Mouse (Mus musculus): Measurements from ENCODE around the gene Tbxas1. TPM values are rescaled to one million over a fixed set of nuclear protein-coding genes. Genes with fewer than 3 reads are reported as not detected.
A peak's percentile ranks its signal among the peaks of the same experiment; 100 is the strongest.

The Tbxas1 gene
- polyA plus RNA-seq, 2 experiments = 4.5 to 6.3 TPM

GRCm38 (mm10) chr6:38986641-38987040 lies 111.4 kb downstream of the Tbxas1 start:
- H3K4me3 ChIP-seq (ENCODE audit: insufficient read depth in 1 of 2, low read depth in 2 of 2, low read length in 2 of 2) = no peak overlapping the region
- H3K27me3 ChIP-seq (ENCODE audit: control insufficient read depth, insufficient read depth, low read length) = peaks cover 3% of the 10 kb centered on the region; the same call in 1 of the 2 replicates
- TF ChIP-seq CTCF (IDR thresholded peaks at IDR 0.05; ENCODE audit: low read depth) = no peak
- TF ChIP-seq EP300 (IDR thresholded peaks at IDR 0.05; ENCODE audit: low read depth) = no peak
- H3K9ac ChIP-seq (replicated peaks) = no peak overlapping the region
- H3K9me3 ChIP-seq (ENCODE audit: control insufficient read depth, low read length) = no peaks in the 10 kb centered on the region
- DNase-seq (ENCODE audit: low read depth in 3 of 3, low spot score in 3 of 3) (no peak), ATAC-seq (ENCODE audit: insufficient read depth) (no peak)
- no peak overlapping the region for H3K4me2 ChIP-seq (ENCODE audit: low read depth)
- no peaks in the 10 kb centered on the region for H3K36me3 ChIP-seq (replicated peaks; ENCODE audit: control insufficient read depth, insufficient read depth, low read depth)
- WGBS (ENCODE audit: insufficient replicate concordance) = 65% methylated on average over 10 of the region's 10 CpGs
- no peak overlapping the region for H3K27ac ChIP-seq
- peaks cover 7 to 9% of the 10 kb centered on the region in 2 experiments for H3K4me1 ChIP-seq (replicated peaks; ENCODE audit: control insufficient read depth in 2 of 2, insufficient read depth in 2 of 2, low read length in 1 of 2)

GRCm38 (mm10) chr6:38992016-38992415 lies 116.8 kb downstream of the Tbxas1 start:
- ATAC-seq (ENCODE audit: insufficient read depth) = peak; percentile 91
- Histone ChIP-seq H3K27ac (no peak overlapping the region; the same call in 1 of the 2 replicates), H3K4me2 (ENCODE audit: low read depth) (no peak overlapping the region), H3K4me1 (replicated peaks; ENCODE audit: control insufficient read depth in 2 of 2, insufficient read depth in 2 of 2, low read length in 1 of 2) (peaks cover 10 to 16% of the 10 kb centered on the region in 2 experiments), H3K9me3 (ENCODE audit: control insufficient read depth, low read length) (no peaks in the 10 kb centered on the region), H3K4me3 (ENCODE audit: insufficient read depth in 1 of 2, low read depth in 2 of 2, low read length in 2 of 2) (no peak overlapping the region), H3K27me3 (ENCODE audit: control insufficient read depth, insufficient read depth, low read length) (no peaks in the 10 kb centered on the region), H3K9ac (replicated peaks) (no peak overlapping the region), H3K36me3 (replicated peaks; ENCODE audit: control insufficient read depth, insufficient read depth, low read depth) (no peaks in the 10 kb centered on the region)
- TF ChIP-seq EP300 (IDR thresholded peaks at IDR 0.05; ENCODE audit: low read depth) (peak; percentile 12; the same call in 1 of the 2 replicates), CTCF (IDR thresholded peaks at IDR 0.05; ENCODE audit: low read depth) (no peak)
- peak; percentile 66 to 81 (median 68) for DNase-seq (ENCODE audit: low read depth in 3 of 3, low spot score in 3 of 3)
- 17% methylated on average over 4 of the region's 4 CpGs for WGBS (ENCODE audit: insufficient replicate concordance)

GRCm38 (mm10) chr6:38995774-38996173 lies 120.6 kb downstream of the Tbxas1 start:
- no peak for ATAC-seq (ENCODE audit: insufficient read depth)
- Histone ChIP-seq H3K4me1 (replicated peaks; ENCODE audit: control insufficient read depth in 2 of 2, insufficient read depth in 2 of 2, low read length in 1 of 2) (peaks cover 10 to 16% of the 10 kb centered on the region in 2 experiments), H3K4me3 (ENCODE audit: insufficient read depth in 1 of 2, low read depth in 2 of 2, low read length in 2 of 2) (no peak overlapping the region), H3K4me2 (ENCODE audit: low read depth) (no peak overlapping the region), H3K9ac (replicated peaks) (no peak overlapping the region), H3K27me3 (ENCODE audit: control insufficient read depth, insufficient read depth, low read length) (no peaks in the 10 kb centered on the region), H3K36me3 (replicated peaks; ENCODE audit: control insufficient read depth, insufficient read depth, low read depth) (no peaks in the 10 kb centered on the region), H3K27ac (no peak overlapping the region), H3K9me3 (ENCODE audit: control insufficient read depth, low read length) (no peaks in the 10 kb centered on the region)
- 50% methylated on average over 3 of the region's 3 CpGs for WGBS (ENCODE audit: insufficient replicate concordance)
- TF ChIP-seq EP300 (IDR thresholded peaks at IDR 0.05; ENCODE audit: low read depth) = no peak
- no peak for TF ChIP-seq CTCF (IDR thresholded peaks at IDR 0.05; ENCODE audit: low read depth)
- no peak for DNase-seq (ENCODE audit: low read depth in 3 of 3, low spot score in 3 of 3)

GRCm38 (mm10) chr6:38997838-38998237 lies 122.6 kb downstream of the Tbxas1 start:
- no peak overlapping the region for H3K4me2 ChIP-seq (ENCODE audit: low read depth)
- no peak for DNase-seq (ENCODE audit: low read depth in 3 of 3, low spot score in 3 of 3)
- H3K4me1 ChIP-seq (replicated peaks; ENCODE audit: control insufficient read depth in 2 of 2, insufficient read depth in 2 of 2, low read length in 1 of 2) = no peaks in the 10 kb centered on the region; a peak in 1 of 4 replicates
- no peaks in the 10 kb centered on the region for H3K36me3 ChIP-seq (replicated peaks; ENCODE audit: control insufficient read depth, insufficient read depth, low read depth)
- H3K27me3 ChIP-seq (ENCODE audit: control insufficient read depth, insufficient read depth, low read length) = no peaks in the 10 kb centered on the region
- no peak for ATAC-seq (ENCODE audit: insufficient read depth)
- H3K9me3 ChIP-seq (ENCODE audit: control insufficient read depth, low read length) = no peaks in the 10 kb centered on the region
- no peak overlapping the region for H3K9ac ChIP-seq (replicated peaks)
- WGBS (ENCODE audit: insufficient replicate concordance) = 73% methylated on average over 4 of the region's 4 CpGs
- no peak overlapping the region for H3K27ac ChIP-seq
- H3K4me3 ChIP-seq (ENCODE audit: insufficient read depth in 1 of 2, low read depth in 2 of 2, low read length in 2 of 2) = no peak overlapping the region
- TF ChIP-seq CTCF (IDR thresholded peaks at IDR 0.05; ENCODE audit: low read depth) (no peak), EP300 (IDR thresholded peaks at IDR 0.05; ENCODE audit: low read depth) (no peak)

- no peaks in the 10 kb centered on the region for H3K36me3 ChIP-seq (replicated peaks; ENCODE audit: control insufficient read depth, insufficient read depth, low read depth)
- 72% methylated on average over 7 of the region's 7 CpGs for WGBS (ENCODE audit: insufficient replicate concordance)
- no peaks in the 10 kb centered on the region for H3K9me3 ChIP-seq (ENCODE audit: control insufficient read depth, low read length)
- no peak for TF ChIP-seq CTCF (IDR thresholded peaks at IDR 0.05; ENCODE audit: low read depth)
- no peak overlapping the region for H3K4me2 ChIP-seq (ENCODE audit: low read depth)
- H3K27ac ChIP-seq = no peak overlapping the region
- DNase-seq (ENCODE audit: low read depth in 3 of 3, low spot score in 3 of 3) (no peak), ATAC-seq (ENCODE audit: insufficient read depth) (no peak)
- H3K4me1 ChIP-seq (replicated peaks; ENCODE audit: control insufficient read depth in 2 of 2, insufficient read depth in 2 of 2, low read length in 1 of 2) = peaks cover 0 to 7% of the 10 kb centered on the region in 2 experiments; a peak in 3 of 4 replicates
- H3K27me3 ChIP-seq (ENCODE audit: control insufficient read depth, insufficient read depth, low read length) = no peaks in the 10 kb centered on the region
- H3K4me3 ChIP-seq (ENCODE audit: insufficient read depth in 1 of 2, low read depth in 2 of 2, low read length in 2 of 2) = no peak overlapping the region
- H3K9ac ChIP-seq (replicated peaks) = no peak overlapping the region
Observed at GRCm38 (mm10) chr6:39003126-39003525, 127.9 kb downstream of the Tbxas1 start.

All from liver, embryonic 14.5 days (tissue).